Mouse (Mus musculus) liver, adult 2 months (tissue): ENCODE data around the gene Olfr1065.

Experiments used
- CTCF ChIP-seq: fragments of 200-500 bp; IDR thresholded peaks from 2 replicates; pipeline ENCODE4 v1.5.1; 2011; ENCODE audit warnings: low read depth, low read length, control low read depth
- POLR2A ChIP-seq: fragments of 200-500 bp; IDR thresholded peaks from 2 replicates; pipeline ENCODE4 v1.6.1; 2011; ENCODE audit warnings: low read length, control low read depth; ENCODE audit not compliant: insufficient read depth; ENCODE audit errors: extremely low read depth

DNA sequence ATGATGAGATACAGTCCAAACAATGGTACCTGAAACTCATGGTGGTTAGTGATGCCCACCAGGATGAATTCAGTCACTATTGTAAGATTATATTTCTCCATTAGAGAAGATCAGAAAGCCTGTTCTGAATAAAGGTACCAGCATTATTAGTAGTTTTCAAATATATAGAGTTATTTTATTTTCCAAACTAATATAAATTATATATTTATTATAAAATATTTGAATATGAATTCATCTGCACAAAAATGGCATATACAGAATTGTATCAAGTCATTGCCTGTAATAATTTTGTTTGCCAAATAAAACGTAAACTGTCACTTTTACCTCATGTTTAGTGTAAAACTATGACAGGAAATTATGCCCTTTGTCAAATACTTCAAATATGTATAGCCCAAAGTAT is 36.4 kb downstream of the Olfr1065 start, which contains the start of gene Olfr1061:
- TF ChIP-seq CTCF (no peak), POLR2A (no peak)
